Mouse (Mus musculus) myocyte (in vitro differentiated cells): ENCODE measurements around the gene Ppp2ca. TPM values are rescaled to one million over a fixed set of nuclear protein-coding genes. Genes with fewer than 3 reads are reported as not detected.

Experiments used
- H3K27me3 ChIP-seq: one replicate; pipeline ENCODE4 v1.6.1; 2011; ENCODE audit not compliant: control insufficient read depth, insufficient read depth, insufficient read length
- H3K36me3 ChIP-seq: one replicate; pipeline ENCODE4 v1.6.1; 2011; ENCODE audit not compliant: control insufficient read depth, insufficient read depth
- H3K4me2 ChIP-seq: one replicate; pipeline ENCODE4 v1.6.1; 2011; ENCODE audit warnings: low read depth, control low read depth
- H3K4me3 ChIP-seq: one replicate; pipeline ENCODE4 v1.5.1; 2011; ENCODE audit warnings: mild to moderate bottlenecking, control low read depth, moderate library complexity
- H3K79me2 ChIP-seq: one replicate; pipeline ENCODE4 v1.6.1; 2011; ENCODE audit not compliant: control insufficient read depth, insufficient read depth
- H3ac ChIP-seq: one replicate; pipeline ENCODE4 v1.6.1; 2011; ENCODE audit not compliant: control insufficient read depth, insufficient read length
- CEBPB ChIP-seq: IDR thresholded peaks from 2 replicates; pipeline ENCODE4 v1.6.1; 2011; ENCODE audit warnings: mild to moderate bottlenecking, moderate library complexity; ENCODE audit not compliant: poor library complexity, insufficient read depth, severe bottlenecking
- E2F4 ChIP-seq: IDR thresholded peaks from one replicate; pipeline ENCODE4 v1.6.1; 2011; ENCODE audit warnings: mild to moderate bottlenecking, control low read depth, moderate library complexity; ENCODE audit not compliant: insufficient read depth
- MAX ChIP-seq: IDR thresholded peaks from one replicate; pipeline ENCODE4 v1.6.1; 2011; ENCODE audit warnings: low read depth, mild to moderate bottlenecking, control low read depth
- MYOD1 ChIP-seq, 3 experiments: IDR thresholded peaks; one replicate each; pipeline ENCODE4 v1.6.1; 2011; ENCODE audit warnings: control low read depth in 2 of 3, low read depth in 2 of 3, mild to moderate bottlenecking in 2 of 3, moderate library complexity in 1 of 3; ENCODE audit not compliant: insufficient read length in 2 of 3, control insufficient read depth in 1 of 3
- MYOG ChIP-seq, 3 experiments: IDR thresholded peaks; one replicate each; pipeline ENCODE4 v1.6.1; 2011; ENCODE audit warnings: control low read depth in 2 of 3, low read depth in 2 of 3, mild to moderate bottlenecking in 2 of 3; ENCODE audit not compliant: insufficient read length in 2 of 3, control insufficient read depth in 1 of 3, insufficient read depth in 1 of 3
- POLR2A ChIP-seq: IDR thresholded peaks from one replicate; pipeline ENCODE4 v1.6.1; 2011; ENCODE audit warnings: low read depth, mild to moderate bottlenecking, control low read depth, moderate library complexity; ENCODE audit not compliant: insufficient read length
- POLR2AphosphoS2 ChIP-seq: IDR thresholded peaks from one replicate; pipeline ENCODE4 v1.6.1; 2011; ENCODE audit warnings: low read depth, control low read depth; ENCODE audit not compliant: insufficient read length
- REST ChIP-seq: IDR thresholded peaks from one replicate; pipeline ENCODE4 v1.6.1; 2011; ENCODE audit warnings: mild to moderate bottlenecking, control low read depth, moderate library complexity; ENCODE audit not compliant: insufficient read depth, insufficient read length
- SRF ChIP-seq: IDR thresholded peaks from one replicate; pipeline ENCODE4 v1.6.1; 2011; ENCODE audit warnings: low read depth; ENCODE audit not compliant: control insufficient read depth, insufficient read length
- TCF12 ChIP-seq: IDR thresholded peaks from one replicate; pipeline ENCODE4 v1.6.1; 2011; ENCODE audit warnings: mild to moderate bottlenecking, control low read depth; ENCODE audit not compliant: poor library complexity, insufficient read depth, severe bottlenecking
- TCF3 ChIP-seq: IDR thresholded peaks from one replicate; pipeline ENCODE4 v1.6.1; 2011; ENCODE audit warnings: low read depth, control low read depth; ENCODE audit not compliant: insufficient read length
- USF1 ChIP-seq: IDR thresholded peaks from one replicate; pipeline ENCODE4 v1.6.1; 2011; ENCODE audit warnings: low read depth, mild to moderate bottlenecking, control low read depth, moderate library complexity
- polyA plus RNA-seq: library from polyadenylated mRNA; unstranded; fragments of >200 nt; fragmentation: generic; extraction: Trizol; gene quantifications from one replicate; pipeline ENCODE4 v1.2.1, GENCODE M21; 2012; ENCODE audit warnings: missing spikeins

Ppp2ca gene
- polyA plus RNA-seq, 1 experiment, result 56.4 TPM

DNA sequence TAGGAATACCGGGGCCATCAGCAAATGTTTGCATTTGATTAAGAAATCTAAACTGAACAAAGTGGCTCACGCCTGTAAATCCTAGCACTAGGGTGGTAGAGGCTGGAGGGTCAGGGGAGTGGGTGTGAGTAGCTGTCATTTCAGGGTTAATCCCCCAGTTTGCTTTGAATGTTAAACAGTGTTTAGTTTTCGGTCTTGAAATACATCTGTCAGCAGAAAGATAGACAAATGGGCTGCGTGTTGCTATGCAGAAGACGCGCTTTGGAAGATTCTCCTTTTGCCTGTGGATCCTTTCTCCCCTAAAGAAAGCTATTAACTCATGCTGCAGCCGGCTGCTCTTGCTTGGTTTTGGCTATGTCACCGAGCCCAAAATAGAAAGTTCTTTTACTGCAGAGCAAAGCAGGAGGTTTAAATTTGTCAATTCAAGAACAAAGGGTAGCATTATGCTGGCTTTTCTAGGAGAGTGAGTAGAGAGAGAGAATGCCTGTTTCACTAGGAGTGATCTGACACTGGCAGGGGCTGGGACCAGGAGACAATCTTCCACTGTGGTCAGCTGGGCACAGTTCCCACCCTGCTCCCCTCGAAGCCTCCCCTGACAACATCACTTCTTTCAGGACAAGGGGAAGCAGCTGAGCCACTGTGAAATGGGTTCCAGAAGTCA, 12.1 kb upstream of the Ppp2ca start:
- Histone ChIP-seq H3ac (no peak overlapping the region), H3K27me3 (no peaks in the 10 kb centered on the region), H3K36me3 (no peaks in the 10 kb centered on the region), H3K4me3 (no peak overlapping the region), H3K79me2 (no peaks in the 10 kb centered on the region), H3K4me2 (peak overlapping the region; percentile 62)
- no peak for TF ChIP-seq USF1
- TF ChIP-seq REST, result no peak
- TF ChIP-seq MYOG (IDR thresholded peaks at IDR 0.05; ENCODE audit: control insufficient read depth in 1 of 3, insufficient read depth in 1 of 3, insufficient read length in 2 of 3, low read depth in 2 of 3), result peak in 1 of 3 experiments; percentile 47
- TF ChIP-seq MYOD1 (IDR thresholded peaks at IDR 0.05; ENCODE audit: control insufficient read depth in 1 of 3, insufficient read length in 2 of 3, low read depth in 2 of 3), result peak; percentile 45 to 75 (median 63)

DNA sequence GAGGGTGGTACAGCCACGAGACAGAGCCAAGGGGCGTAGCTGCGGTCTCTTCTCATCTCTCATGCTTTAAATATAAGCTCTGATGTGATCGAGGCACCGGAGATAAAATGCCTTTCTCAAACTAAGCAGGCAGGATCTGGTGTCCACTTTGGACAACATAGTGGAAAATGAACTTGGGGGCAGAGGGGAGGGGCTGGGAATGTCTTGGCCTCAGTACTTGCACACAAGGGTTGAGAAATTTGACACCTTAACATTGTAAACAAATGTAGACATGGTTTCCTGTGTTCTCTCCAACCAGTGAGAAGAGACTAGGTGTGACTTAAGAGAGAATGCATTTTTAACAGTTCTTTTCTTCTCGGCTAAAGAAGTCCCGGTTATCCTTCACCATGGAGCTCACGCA, 9.2 kb upstream of the Ppp2ca start:
- no peak overlapping the region for H3ac ChIP-seq
- no peak for TF ChIP-seq CEBPB
- TF ChIP-seq POLR2A, result no peak
- no peak for TF ChIP-seq MAX
- no peak for TF ChIP-seq USF1
- TF ChIP-seq POLR2AphosphoS2, result no peak
- TF ChIP-seq TCF12, result no peak
- TF ChIP-seq MYOG (IDR thresholded peaks at IDR 0.05; ENCODE audit: control insufficient read depth in 1 of 3, insufficient read depth in 1 of 3, insufficient read length in 2 of 3, low read depth in 2 of 3), result no peak
- no peaks in the 10 kb centered on the region for H3K27me3 ChIP-seq
- no peaks in the 10 kb centered on the region for H3K36me3 ChIP-seq
- H3K79me2 ChIP-seq, result no peaks in the 10 kb centered on the region
- no peak overlapping the region for H3K4me3 ChIP-seq
- peak overlapping the region; percentile 63 for H3K4me2 ChIP-seq

DNA sequence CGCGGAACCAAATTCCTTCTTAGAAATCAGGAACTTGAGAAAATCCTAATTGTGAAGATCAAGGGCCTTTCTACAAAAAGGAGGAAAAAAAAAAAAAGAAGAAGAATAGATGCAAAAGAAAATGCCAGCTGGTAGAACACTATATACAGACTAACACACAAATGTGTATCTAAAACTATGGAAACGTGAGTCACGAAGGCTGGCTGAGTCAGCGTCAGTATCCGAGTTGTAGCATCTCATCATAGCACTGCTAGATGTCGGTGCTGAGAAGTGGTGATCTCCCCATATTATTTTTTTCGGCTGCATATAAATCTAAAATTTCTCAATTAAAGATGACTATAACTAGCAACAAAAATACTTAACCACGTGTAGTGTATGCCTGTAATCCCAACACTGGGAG, 7.2 kb upstream of the Ppp2ca start:
- Histone ChIP-seq H3K36me3 (no peaks in the 10 kb centered on the region), H3K4me2 (no peak overlapping the region), H3K79me2 (no peaks in the 10 kb centered on the region), H3K4me3 (no peak overlapping the region), H3ac (no peak overlapping the region), H3K27me3 (no peaks in the 10 kb centered on the region)
- TF ChIP-seq TCF12, result no peak
- no peak for TF ChIP-seq CEBPB
- no peak for TF ChIP-seq USF1
- no peak for TF ChIP-seq MYOG (IDR thresholded peaks at IDR 0.05; ENCODE audit: control insufficient read depth in 1 of 3, insufficient read depth in 1 of 3, insufficient read length in 2 of 3, low read depth in 2 of 3)
- TF ChIP-seq REST, result no peak
- no peak for TF ChIP-seq MYOD1 (IDR thresholded peaks at IDR 0.05; ENCODE audit: control insufficient read depth in 1 of 3, insufficient read length in 2 of 3, low read depth in 2 of 3)
- no peak for TF ChIP-seq MAX
- no peak for TF ChIP-seq E2F4
- no peak for TF ChIP-seq TCF3
- no peak for TF ChIP-seq POLR2A
- TF ChIP-seq SRF, result no peak
- TF ChIP-seq POLR2AphosphoS2, result no peak

DNA sequence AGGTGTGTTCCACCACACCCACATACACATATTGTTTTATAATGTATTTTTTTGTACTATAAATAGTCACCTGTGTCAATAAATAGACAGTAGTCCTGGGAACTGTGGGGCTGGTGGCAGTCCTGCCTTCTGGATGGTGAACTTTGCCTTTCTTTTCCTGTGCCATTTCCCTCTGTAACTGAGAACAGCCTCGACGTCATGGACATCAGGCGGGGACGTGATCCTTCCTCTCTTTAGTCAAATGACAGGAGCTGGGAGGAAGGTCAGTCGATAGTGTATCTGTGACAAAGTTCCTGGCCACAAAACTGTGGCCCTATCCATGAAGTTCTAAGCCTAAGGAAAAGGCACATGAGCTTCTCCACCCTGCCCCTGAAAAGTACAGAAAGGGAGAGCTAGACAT, 3.9 kb upstream of the Ppp2ca start:
- H3K4me3 ChIP-seq, result no peak overlapping the region
- H3ac ChIP-seq, result no peak overlapping the region
- H3K4me2 ChIP-seq, result no peak overlapping the region
- TF ChIP-seq USF1 (no peak), POLR2AphosphoS2 (no peak)
- no peaks in the 10 kb centered on the region for H3K36me3 ChIP-seq
- no peaks in the 10 kb centered on the region for H3K27me3 ChIP-seq
- peaks cover 8% of the 10 kb centered on the region for H3K79me2 ChIP-seq

DNA sequence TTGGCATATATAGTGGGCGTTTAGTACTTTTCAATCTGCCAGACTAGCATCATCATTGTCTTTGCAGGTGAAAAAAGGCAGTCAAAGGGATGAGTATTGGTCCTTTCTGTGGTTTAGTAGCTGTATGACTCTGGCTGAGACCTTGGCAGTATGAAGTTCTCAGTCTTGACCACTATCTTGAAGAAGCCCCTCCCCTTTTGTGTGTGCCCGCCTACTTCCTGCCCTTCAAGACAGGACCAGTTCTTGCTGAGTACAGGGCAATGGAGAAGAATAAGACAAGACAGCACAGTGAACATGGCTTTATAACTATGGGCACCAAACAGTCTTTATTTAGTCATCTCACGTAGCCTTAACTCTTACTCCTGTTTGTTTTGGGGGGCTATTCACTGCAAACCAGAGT, 1.5 kb upstream of the Ppp2ca start:
- H3ac ChIP-seq, result no peak overlapping the region
- H3K79me2 ChIP-seq, result peaks cover 32% of the 10 kb centered on the region
- H3K36me3 ChIP-seq, result peaks cover 6% of the 10 kb centered on the region
- H3K27me3 ChIP-seq, result no peaks in the 10 kb centered on the region
- no peak overlapping the region for H3K4me3 ChIP-seq
- no peak overlapping the region for H3K4me2 ChIP-seq
- no peak for TF ChIP-seq MAX
- TF ChIP-seq TCF3, result no peak
- TF ChIP-seq SRF, result no peak
- TF ChIP-seq MYOD1 (IDR thresholded peaks at IDR 0.05; ENCODE audit: control insufficient read depth in 1 of 3, insufficient read length in 2 of 3, low read depth in 2 of 3), result no peak

DNA sequence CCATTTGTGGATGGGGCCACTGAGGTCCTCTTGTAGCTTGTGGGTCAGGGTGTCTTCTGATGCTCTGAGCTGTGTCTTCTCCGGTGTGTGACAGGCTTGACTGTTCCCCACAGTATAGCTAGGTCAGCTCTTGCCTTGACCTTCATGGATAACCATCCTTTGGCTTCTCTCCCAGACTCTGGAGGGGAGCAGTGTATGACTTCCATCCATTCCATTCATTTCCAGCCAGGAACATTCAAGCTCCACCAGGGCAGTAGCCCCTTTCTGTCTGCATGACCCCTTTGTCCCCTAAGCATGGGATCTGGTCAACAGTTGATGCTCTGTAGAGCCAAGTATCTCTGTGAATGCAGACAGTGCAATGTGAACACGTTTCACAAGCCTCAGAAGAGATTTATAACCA, 885 bp upstream of the Ppp2ca start:
- TF ChIP-seq MYOG (IDR thresholded peaks at IDR 0.05; ENCODE audit: control insufficient read depth in 1 of 3, insufficient read depth in 1 of 3, insufficient read length in 2 of 3, low read depth in 2 of 3) (no peak), CEBPB (no peak), E2F4 (no peak), REST (no peak), MAX (no peak), POLR2A (no peak), SRF (no peak), MYOD1 (IDR thresholded peaks at IDR 0.05; ENCODE audit: control insufficient read depth in 1 of 3, insufficient read length in 2 of 3, low read depth in 2 of 3) (no peak), USF1 (no peak), TCF12 (no peak), TCF3 (no peak), POLR2AphosphoS2 (no peak)
- H3K27me3 ChIP-seq, result no peaks in the 10 kb centered on the region
- H3K4me3 ChIP-seq, result peak overlapping the region; percentile 74
- H3K4me2 ChIP-seq, result peak overlapping the region; percentile 87
- H3K79me2 ChIP-seq, result peaks cover 38% of the 10 kb centered on the region
- no peak overlapping the region for H3ac ChIP-seq
- peaks cover 6% of the 10 kb centered on the region for H3K36me3 ChIP-seq
